Mouse (Mus musculus): ENCODE measurements around the gene Ypel2. TPM values are rescaled to one million over a fixed set of nuclear protein-coding genes. Genes with fewer than 3 reads are reported as not detected.

Gene Ypel2
- polyA plus RNA-seq, 1 experiment: 1.5 TPM

DNA sequence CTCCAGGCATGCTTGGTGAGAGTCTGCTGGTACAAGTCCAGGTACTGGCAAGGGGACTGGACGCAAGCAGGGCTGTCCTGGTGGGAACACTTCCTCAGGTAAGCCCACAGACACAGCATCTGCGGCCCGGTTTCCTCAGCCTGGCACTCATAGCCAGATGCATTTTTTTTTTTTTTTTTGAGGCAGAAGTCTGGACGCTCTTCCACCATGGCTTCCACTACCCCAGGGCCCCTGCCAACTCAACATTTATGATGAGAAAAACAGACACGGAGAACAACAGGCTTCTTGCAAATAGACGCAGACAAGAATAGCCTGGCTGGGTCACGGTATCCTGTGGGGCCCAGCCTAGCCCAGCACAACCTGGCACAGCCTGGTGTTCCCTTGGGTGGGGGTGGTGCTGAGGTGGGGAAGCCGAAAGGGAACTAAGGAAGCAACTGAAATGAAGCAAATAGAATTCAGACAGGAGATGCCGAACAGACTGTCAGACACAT lies 43.5 kb downstream of the Ypel2 start:
- Histone ChIP-seq H3K4me2 (ENCODE audit: low read depth) (no peak overlapping the region), H3K4me3 (no peak overlapping the region), H3K36me3 (ENCODE audit: control insufficient read depth, insufficient read depth) (no peaks in the 10 kb centered on the region), H3K79me2 (ENCODE audit: control insufficient read depth, insufficient read depth) (no peaks in the 10 kb centered on the region), H3K27me3 (ENCODE audit: control insufficient read depth, insufficient read depth, insufficient read length) (no peaks in the 10 kb centered on the region), H3ac (ENCODE audit: control insufficient read depth, insufficient read length) (no peak overlapping the region)
- no peak for TF ChIP-seq MYOD1 (IDR thresholded peaks at IDR 0.05; ENCODE audit: control insufficient read depth in 1 of 3, insufficient read length in 2 of 3, low read depth in 2 of 3)

- Histone ChIP-seq H3K4me2 (ENCODE audit: low read depth) (no peak overlapping the region), H3K36me3 (ENCODE audit: control insufficient read depth, insufficient read depth) (no peaks in the 10 kb centered on the region), H3K79me2 (ENCODE audit: control insufficient read depth, insufficient read depth) (no peaks in the 10 kb centered on the region), H3K4me3 (no peak overlapping the region), H3ac (ENCODE audit: control insufficient read depth, insufficient read length) (no peak overlapping the region), H3K27me3 (ENCODE audit: control insufficient read depth, insufficient read depth, insufficient read length) (no peaks in the 10 kb centered on the region)
- TF ChIP-seq MYOG (IDR thresholded peaks at IDR 0.05; ENCODE audit: control insufficient read depth in 1 of 3, insufficient read depth in 1 of 3, insufficient read length in 2 of 3, low read depth in 2 of 3): no peak
- no peak for TF ChIP-seq USF1 (IDR thresholded peaks at IDR 0.05; ENCODE audit: low read depth)
- TF ChIP-seq POLR2A (IDR thresholded peaks at IDR 0.05; ENCODE audit: insufficient read length, low read depth): no peak
- no peak for TF ChIP-seq TCF12 (IDR thresholded peaks at IDR 0.05; ENCODE audit: insufficient read depth, poor library complexity, severe bottlenecking)
- no peak for TF ChIP-seq TCF3 (IDR thresholded peaks at IDR 0.05; ENCODE audit: insufficient read length, low read depth)
These were observed 46.8 kb downstream of the Ypel2 start for GRCm38 (mm10) chr11:86946644-86947195.

DNA sequence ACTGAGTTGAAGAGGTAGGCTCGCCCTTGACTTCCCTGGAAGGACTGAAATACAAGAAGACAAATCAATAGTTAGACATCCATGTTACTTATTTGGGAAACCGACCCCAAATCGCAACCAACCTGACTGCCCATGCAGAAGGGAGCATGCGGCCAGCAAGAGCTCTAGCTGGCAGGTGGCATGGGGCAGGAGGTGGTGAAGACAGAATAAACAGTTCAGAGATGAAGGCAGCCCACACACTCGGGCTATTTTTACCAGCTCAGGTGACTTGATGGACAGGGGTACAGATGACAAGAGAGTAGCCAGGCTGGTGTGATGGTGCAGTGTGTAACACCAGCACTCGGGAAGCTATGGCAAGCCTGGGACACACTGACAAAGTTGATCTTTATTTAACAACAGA lies 47.6 kb downstream of the Ypel2 start:
- H3K27me3 ChIP-seq (ENCODE audit: control insufficient read depth, insufficient read depth, insufficient read length): no peaks in the 10 kb centered on the region
- H3K36me3 ChIP-seq (ENCODE audit: control insufficient read depth, insufficient read depth): no peaks in the 10 kb centered on the region
- H3K4me3 ChIP-seq: no peak overlapping the region
- H3K79me2 ChIP-seq (ENCODE audit: control insufficient read depth, insufficient read depth): no peaks in the 10 kb centered on the region
- H3K4me2 ChIP-seq (ENCODE audit: low read depth): no peak overlapping the region
- TF ChIP-seq SRF (IDR thresholded peaks at IDR 0.05; ENCODE audit: control insufficient read depth, insufficient read length, low read depth) (no peak), USF1 (IDR thresholded peaks at IDR 0.05; ENCODE audit: low read depth) (no peak), TCF3 (IDR thresholded peaks at IDR 0.05; ENCODE audit: insufficient read length, low read depth) (no peak), MYOG (IDR thresholded peaks at IDR 0.05; ENCODE audit: control insufficient read depth in 1 of 3, insufficient read depth in 1 of 3, insufficient read length in 2 of 3, low read depth in 2 of 3) (peak in 1 of 3 experiments; percentile 29), POLR2A (IDR thresholded peaks at IDR 0.05; ENCODE audit: insufficient read length, low read depth) (no peak), MYOD1 (IDR thresholded peaks at IDR 0.05; ENCODE audit: control insufficient read depth in 1 of 3, insufficient read length in 2 of 3, low read depth in 2 of 3) (peak in 1 of 3 experiments; percentile 65)
- no peak overlapping the region for H3ac ChIP-seq (ENCODE audit: control insufficient read depth, insufficient read length)

DNA sequence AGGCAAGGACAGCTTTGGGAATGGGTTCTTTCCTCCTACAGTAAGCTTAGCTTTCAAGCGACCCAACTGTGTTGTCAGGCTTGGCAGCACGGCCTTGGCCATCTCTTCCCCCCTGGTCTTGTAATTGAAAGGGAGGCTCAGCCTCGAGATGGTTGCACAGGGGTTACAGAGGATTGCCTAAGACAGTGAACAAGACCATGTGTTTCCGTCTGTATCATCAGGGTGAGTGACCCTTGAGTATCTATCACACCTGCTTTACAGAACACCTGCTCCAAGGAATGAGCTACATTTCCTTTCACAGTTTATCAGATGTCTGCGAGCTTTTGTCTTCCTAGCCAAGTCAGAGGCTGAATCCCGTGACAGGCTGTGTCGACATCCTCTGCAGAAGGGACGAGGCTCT lies 48.4 kb downstream of the Ypel2 start:
- Histone ChIP-seq H3K36me3 (ENCODE audit: control insufficient read depth, insufficient read depth) (no peaks in the 10 kb centered on the region), H3K4me3 (no peak overlapping the region), H3K79me2 (ENCODE audit: control insufficient read depth, insufficient read depth) (no peaks in the 10 kb centered on the region), H3K27me3 (ENCODE audit: control insufficient read depth, insufficient read depth, insufficient read length) (no peaks in the 10 kb centered on the region), H3ac (ENCODE audit: control insufficient read depth, insufficient read length) (no peak overlapping the region), H3K4me2 (ENCODE audit: low read depth) (peak overlapping the region; percentile 51)
- TF ChIP-seq POLR2A (IDR thresholded peaks at IDR 0.05; ENCODE audit: insufficient read length, low read depth): no peak
- TF ChIP-seq MYOD1 (IDR thresholded peaks at IDR 0.05; ENCODE audit: control insufficient read depth in 1 of 3, insufficient read length in 2 of 3, low read depth in 2 of 3): peak in 1 of 3 experiments; percentile 80
- no peak for TF ChIP-seq USF1 (IDR thresholded peaks at IDR 0.05; ENCODE audit: low read depth)
- TF ChIP-seq CEBPB (IDR thresholded peaks at IDR 0.05; ENCODE audit: insufficient read depth, poor library complexity, severe bottlenecking): peak; percentile 87
- no peak for TF ChIP-seq REST (IDR thresholded peaks at IDR 0.05; ENCODE audit: insufficient read depth, insufficient read length)
- no peak for TF ChIP-seq TCF12 (IDR thresholded peaks at IDR 0.05; ENCODE audit: insufficient read depth, poor library complexity, severe bottlenecking)
- TF ChIP-seq MYOG (IDR thresholded peaks at IDR 0.05; ENCODE audit: control insufficient read depth in 1 of 3, insufficient read depth in 1 of 3, insufficient read length in 2 of 3, low read depth in 2 of 3): peak in 1 of 3 experiments; percentile 33
- no peak for TF ChIP-seq SRF (IDR thresholded peaks at IDR 0.05; ENCODE audit: control insufficient read depth, insufficient read length, low read depth)

- H3ac ChIP-seq (ENCODE audit: control insufficient read depth, insufficient read length): no peak overlapping the region
- no peak overlapping the region for H3K4me3 ChIP-seq
- no peaks in the 10 kb centered on the region for H3K36me3 ChIP-seq (ENCODE audit: control insufficient read depth, insufficient read depth)
- H3K79me2 ChIP-seq (ENCODE audit: control insufficient read depth, insufficient read depth): no peaks in the 10 kb centered on the region
- no peaks in the 10 kb centered on the region for H3K27me3 ChIP-seq (ENCODE audit: control insufficient read depth, insufficient read depth, insufficient read length)
- H3K4me2 ChIP-seq (ENCODE audit: low read depth): peak overlapping the region; percentile 51
- TF ChIP-seq SRF (IDR thresholded peaks at IDR 0.05; ENCODE audit: control insufficient read depth, insufficient read length, low read depth): no peak
- TF ChIP-seq CEBPB (IDR thresholded peaks at IDR 0.05; ENCODE audit: insufficient read depth, poor library complexity, severe bottlenecking): no peak
- no peak for TF ChIP-seq MYOG (IDR thresholded peaks at IDR 0.05; ENCODE audit: control insufficient read depth in 1 of 3, insufficient read depth in 1 of 3, insufficient read length in 2 of 3, low read depth in 2 of 3)
- TF ChIP-seq USF1 (IDR thresholded peaks at IDR 0.05; ENCODE audit: low read depth): no peak
- no peak for TF ChIP-seq TCF3 (IDR thresholded peaks at IDR 0.05; ENCODE audit: insufficient read length, low read depth)
- TF ChIP-seq REST (IDR thresholded peaks at IDR 0.05; ENCODE audit: insufficient read depth, insufficient read length): no peak
- TF ChIP-seq TCF12 (IDR thresholded peaks at IDR 0.05; ENCODE audit: insufficient read depth, poor library complexity, severe bottlenecking): no peak
- TF ChIP-seq POLR2AphosphoS2 (IDR thresholded peaks at IDR 0.05; ENCODE audit: insufficient read length, low read depth): no peak
- no peak for TF ChIP-seq POLR2A (IDR thresholded peaks at IDR 0.05; ENCODE audit: insufficient read length, low read depth)
- TF ChIP-seq MAX (IDR thresholded peaks at IDR 0.05; ENCODE audit: low read depth): no peak
- no peak for TF ChIP-seq E2F4 (IDR thresholded peaks at IDR 0.05; ENCODE audit: insufficient read depth)
- no peak for TF ChIP-seq MYOD1 (IDR thresholded peaks at IDR 0.05; ENCODE audit: control insufficient read depth in 1 of 3, insufficient read length in 2 of 3, low read depth in 2 of 3)
These were observed 49.0 kb downstream of the Ypel2 start for GRCm38 (mm10) chr11:86944539-86944938.
